Mouse (Mus musculus) megakaryocyte, embryonic 14.5 days (primary cell): ENCODE measurements around the gene Hist1h2ae.

ENCODE experiments used
- FLI1 ChIP-seq: IDR thresholded peaks from 2 replicates; pipeline ENCODE4 v1.6.1; 2012; ENCODE audit warnings: low read length, inconsistent platforms, mixed read lengths
- GATA1 ChIP-seq: IDR thresholded peaks from 3 replicates; pipeline ENCODE4 v1.6.1; 2012; ENCODE audit warnings: mixed read lengths, low read length, inconsistent platforms, borderline replicate concordance

DNA sequence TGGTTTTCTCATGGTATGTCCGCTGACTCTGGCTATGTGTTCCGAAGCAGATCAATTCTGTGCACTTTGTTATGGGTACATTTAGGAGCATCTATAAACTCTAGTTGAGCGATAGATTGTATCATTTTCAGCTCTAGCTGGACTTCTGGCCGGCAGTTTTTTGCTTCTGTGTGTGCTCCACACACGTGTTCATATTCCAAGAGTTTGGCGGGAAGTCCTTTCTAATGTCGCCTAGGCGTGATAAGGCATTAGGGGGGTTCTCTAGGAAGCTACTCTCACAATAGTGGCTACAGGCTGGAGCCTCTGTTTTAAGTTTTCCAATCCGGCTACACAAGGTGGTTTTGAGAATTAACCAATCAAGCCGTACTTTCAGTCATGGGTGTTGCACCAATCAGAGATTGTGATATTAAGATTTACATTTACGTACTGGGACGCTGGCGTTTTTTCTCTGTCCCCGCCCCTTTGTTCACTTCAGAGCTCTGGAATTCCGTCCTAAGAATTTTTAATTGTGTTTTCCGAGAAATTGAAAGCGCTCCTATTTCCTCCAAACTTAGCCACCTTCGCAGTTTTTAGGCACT is 15.1 kb downstream of the Hist1h2ae start:
- no peak for TF ChIP-seq GATA1
- TF ChIP-seq FLI1 = no peak
